Mouse (Mus musculus) cerebellum, adult 2 months (tissue): ENCODE data around the gene Wfikkn1.

Experiments used
- CTCF ChIP-seq: fragments of 200-500 bp; IDR thresholded peaks from 2 replicates; pipeline ENCODE4 v1.5.1; 2011; ENCODE audit warnings: low read depth, mild to moderate bottlenecking, control low read depth, low read length, moderate library complexity, borderline replicate concordance; ENCODE audit not compliant: insufficient read depth
- POLR2A ChIP-seq: fragments of 200-500 bp; IDR thresholded peaks from 2 replicates; pipeline ENCODE4 v1.6.1; 2011; ENCODE audit warnings: low read length, control low read depth, borderline replicate concordance; ENCODE audit not compliant: insufficient read depth

GRCm38 (mm10) chr17:25842509-25842908 lies 38.1 kb downstream of the Wfikkn1 start:
- TF ChIP-seq CTCF (no peak), POLR2A (no peak)
